Mouse (Mus musculus): ENCODE data around the gene Stip1.
A peak's percentile ranks its signal among the peaks of the same experiment; 100 is the strongest.
"Not testable (repeated sequence)": the region's sequence is repeated elsewhere in the genome, so short reads cannot be mapped to it uniquely, and the experiment has no call there.

Stip1 gene

GRCm38 (mm10) chr19:7066034-7066827 is 26.5 kb upstream of the Stip1 start:
- peak; percentile 19 to 32 for DNase-seq (ENCODE audit: low spot score in 2 of 2)

- DNase-seq (ENCODE audit: low spot score in 2 of 2) = peak; percentile 71 to 82
Measured at GRCm38 (mm10) chr19:7064571-7064970, 24.8 kb upstream of the Stip1 start.

GRCm38 (mm10) chr19:7062916-7063315 is 23.1 kb upstream of the Stip1 start:
- DNase-seq (ENCODE audit: low spot score in 2 of 2) = no peak

- DNase-seq (ENCODE audit: low spot score in 2 of 2) = no peak
Measured at GRCm38 (mm10) chr19:7062110-7062509, 22.3 kb upstream of the Stip1 start.

GRCm38 (mm10) chr19:7058541-7058940 is 18.8 kb upstream of the Stip1 start:
- no peak for DNase-seq (ENCODE audit: low spot score in 2 of 2)

- DNase-seq (ENCODE audit: low spot score in 2 of 2) = peak; percentile 49 to 64
Measured at GRCm38 (mm10) chr19:7057722-7058207, 18.0 kb upstream of the Stip1 start.

GRCm38 (mm10) chr19:7057126-7057721 is 17.5 kb upstream of the Stip1 start:
- DNase-seq (ENCODE audit: low spot score in 2 of 2) = no peak

- peak; percentile 51 to 68 for DNase-seq (ENCODE audit: low spot score in 2 of 2)
Measured at GRCm38 (mm10) chr19:7056248-7057087, 16.7 kb upstream of the Stip1 start, which contains the start of gene Macrod1. Macrod1 (plus strand) TSS chr19:7056810.

GRCm38 (mm10) chr19:7055173-7055572 is 15.4 kb upstream of the Stip1 start:
- DNase-seq (ENCODE audit: low spot score in 2 of 2) = no peak

- no peak for DNase-seq (ENCODE audit: low spot score in 2 of 2)
Measured at GRCm38 (mm10) chr19:7054772-7055171, 15.0 kb upstream of the Stip1 start.

- DNase-seq (ENCODE audit: low spot score in 2 of 2) = not testable (repeated sequence)
Measured at GRCm38 (mm10) chr19:7053382-7053781, 13.6 kb upstream of the Stip1 start.

- DNase-seq (ENCODE audit: low spot score in 2 of 2) = no peak
Measured at GRCm38 (mm10) chr19:7044706-7045105, 4.9 kb upstream of the Stip1 start.

- no peak for DNase-seq (ENCODE audit: low spot score in 2 of 2)
Measured at GRCm38 (mm10) chr19:7044279-7044678, 4.5 kb upstream of the Stip1 start.

- no peak for DNase-seq (ENCODE audit: low spot score in 2 of 2)
Measured at GRCm38 (mm10) chr19:7041171-7041570, 1.4 kb upstream of the Stip1 start.

GRCm38 (mm10) chr19:7040637-7041130 is 917 bp upstream of the Stip1 start:
- peak in 1 of 2 experiments; percentile 31 for DNase-seq (ENCODE audit: low spot score in 2 of 2)

- DNase-seq (ENCODE audit: low spot score in 2 of 2) = peak; percentile 48 to 62
Measured at GRCm38 (mm10) chr19:7039088-7039720, 563 bp downstream of the Stip1 start.

GRCm38 (mm10) chr19:7034006-7034405 is 5.8 kb downstream of the Stip1 start:
- no peak for DNase-seq (ENCODE audit: low spot score in 2 of 2)

- DNase-seq (ENCODE audit: low spot score in 2 of 2) = no peak
Measured at GRCm38 (mm10) chr19:7029531-7029930, 10.2 kb downstream of the Stip1 start.

GRCm38 (mm10) chr19:7020224-7020641 is 19.5 kb downstream of the Stip1 start:
- DNase-seq (ENCODE audit: low spot score in 2 of 2) = peak; percentile 67 to 74

GRCm38 (mm10) chr19:7019191-7019590 is 20.6 kb downstream of the Stip1 start, which contains the start of gene Fermt3:
Fermt3 (minus strand) TSS chr19:7019469.
- peak; percentile 81 to 87 for DNase-seq (ENCODE audit: low spot score in 2 of 2)

GRCm38 (mm10) chr19:7018546-7018945 is 21.2 kb downstream of the Stip1 start:
- peak; percentile 24 to 30 for DNase-seq (ENCODE audit: low spot score in 2 of 2)
